Mouse (Mus musculus) B cell, adult 67 days (primary cell): ENCODE measurements around the gene Gpr6. TPM values are rescaled to one million over a fixed set of nuclear protein-coding genes. Genes with fewer than 3 reads are reported as not detected.

Experiments used
- total RNA-seq, 2 experiments: library from RNA; stranded (reverse); gene quantifications; 4 replicates each; pipeline ENCODE4 v1.2.4; 2023

The Gpr6 gene
- total RNA-seq: not detected

GRCm38 (mm10) chr10:41072116-41072515 lies at the start of gene Gpr6:
Gene Gpr6 (minus strand): TSS chr10:41072285.

Other genes with a start within 250 kb of the Gpr6 start
- gene Cdc40, start 189.0 kb downstream of the Gpr6 start, total RNA-seq: 10 to 100 TPM; 51.0 to 55.5 TPM
- gene Wasf1, start 188.8 kb downstream of the Gpr6 start, total RNA-seq: not detected
- 10 to 100 TPM; 34.5 to 36.5 TPM for gene Fig4, start 231.0 kb upstream of the Gpr6 start, total RNA-seq
- gene Ak9, start 231.7 kb upstream of the Gpr6 start, total RNA-seq: under 1 TPM in 1 of 2 experiments, not detected in 1; 0.09 TPM